Mouse (Mus musculus) forebrain, embryonic 14.5 days (tissue): Measurements from ENCODE around the gene Morn3. TPM values are rescaled to one million over a fixed set of nuclear protein-coding genes. Genes with fewer than 3 reads are reported as not detected.
A peak's percentile ranks its signal among the peaks of the same experiment; 100 is the strongest.

Experiments used
- ATAC-seq: fragments of 200-750 bp; cut with Nextera tagmentation; 2 replicates; pipeline ENCODE4 v1.8.0; 2017; ENCODE audit warnings: mild to moderate bottlenecking, moderate library complexity
- DNase-seq: peaks from one replicate; pipeline ENCODE4 v3.0.0-alpha.2; 2015; ENCODE audit warnings: low spot score
- H3K27ac ChIP-seq: fragments of 300-500 bp; sonication (generic); 2 replicates; pipeline ENCODE4 v1.5.1; 2014; ENCODE audit warnings: low read depth, mild to moderate bottlenecking, control low read depth, low read length, moderate library complexity
- H3K27me3 ChIP-seq: fragments of 300-500 bp; sonication (generic); replicated peaks from 2 replicates; pipeline ENCODE4 v1.6.1; 2014; ENCODE audit warnings: low read length, control low read depth, mixed read lengths; ENCODE audit not compliant: control insufficient read depth, insufficient read depth
- H3K36me3 ChIP-seq: fragments of 300-500 bp; sonication (generic); 2 replicates; pipeline ENCODE4 v1.6.1; 2014; ENCODE audit warnings: low read length, control low read depth; ENCODE audit not compliant: control insufficient read depth, insufficient read depth
- H3K4me1 ChIP-seq: fragments of 300-500 bp; sonication (generic); 2 replicates; pipeline ENCODE4 v1.6.1; 2014; ENCODE audit warnings: antibody characterized with exemption, low read length, control low read depth; ENCODE audit not compliant: control insufficient read depth, insufficient read depth
- H3K4me2 ChIP-seq: fragments of 300-500 bp; sonication (generic); 2 replicates; pipeline ENCODE4 v1.6.1; 2014; ENCODE audit warnings: mild to moderate bottlenecking, control low read depth, low read length
- H3K4me3 ChIP-seq: fragments of 300-500 bp; sonication (generic); 2 replicates; pipeline ENCODE4 v1.5.1; 2014; ENCODE audit warnings: low read depth, low read length, control low read depth
- H3K9ac ChIP-seq: fragments of 300-500 bp; sonication (generic); 2 replicates; pipeline ENCODE4 v1.6.1; 2014; ENCODE audit warnings: mild to moderate bottlenecking, low read length, control low read depth, moderate library complexity
- H3K9me3 ChIP-seq: fragments of 300-500 bp; sonication (generic); replicated peaks from 2 replicates; pipeline ENCODE4 v1.6.1; 2016; ENCODE audit warnings: low read length, control low read depth, mixed read lengths; ENCODE audit not compliant: control insufficient read depth
- WGBS: fragments of 180-500 bp; shearing (Covaris S2); extraction: QIAGEN DNeasy Blood & Tissue Kit; methylation state at CpG from one replicate; pipeline ENCODE4 v1.1.7; 2014; 5-methylcytosine and 5-hydroxymethylcytosine counted together
- polyA plus RNA-seq: library from polyadenylated mRNA; unstranded; fragments of >200 nt; fragmentation: Nextera tagmentation; extraction: Ambion mirVana; gene quantifications from 2 replicates; pipeline ENCODE4 v1.2.1, GENCODE M21; 2014

Gene Morn3
- polyA plus RNA-seq, 1 experiment from 2014 or later, result 0.83 TPM

DNA sequence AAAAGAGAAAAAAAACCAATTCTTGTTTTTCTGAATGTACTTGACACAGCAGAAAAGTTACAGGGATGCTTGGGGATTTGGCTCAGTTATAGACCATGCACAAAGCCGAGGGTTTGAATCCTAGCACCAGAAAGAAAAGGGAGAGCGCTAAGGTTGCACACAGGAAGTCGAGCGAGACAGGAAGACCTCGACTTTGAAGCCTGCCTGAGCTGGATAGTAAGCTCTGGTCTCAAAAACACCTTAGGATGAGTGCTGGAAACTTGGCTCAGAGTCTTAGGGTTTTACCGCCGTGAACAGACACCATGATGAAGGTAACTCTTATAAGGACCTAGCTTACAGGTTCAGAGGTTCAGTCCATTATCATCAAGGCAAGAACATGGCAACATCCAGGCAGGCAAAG is 25.4 kb downstream of the Morn3 start:
- Histone ChIP-seq H3K9ac (no peak overlapping the region), H3K9me3 (no peaks in the 10 kb centered on the region), H3K27me3 (no peaks in the 10 kb centered on the region), H3K4me2 (no peak overlapping the region), H3K4me1 (peaks cover 13% of the 10 kb centered on the region), H3K27ac (no peak overlapping the region), H3K4me3 (no peak overlapping the region), H3K36me3 (no peaks in the 10 kb centered on the region)
- 88% methylated on average over 7 of the region's 7 CpGs for WGBS
- DNase-seq (no peak), ATAC-seq (no peak)

GRCm38 (mm10) chr5:123020426-123020825 is 26.4 kb downstream of the Morn3 start:
- Histone ChIP-seq H3K9me3 (no peaks in the 10 kb centered on the region), H3K36me3 (no peaks in the 10 kb centered on the region), H3K4me1 (peaks cover 19% of the 10 kb centered on the region), H3K27ac (no peak overlapping the region), H3K4me3 (no peak overlapping the region), H3K4me2 (no peak overlapping the region), H3K9ac (no peak overlapping the region), H3K27me3 (no peaks in the 10 kb centered on the region)
- DNase-seq (no peak), ATAC-seq (no peak)
- 90% methylated on average over 5 of the region's 5 CpGs for WGBS

DNA sequence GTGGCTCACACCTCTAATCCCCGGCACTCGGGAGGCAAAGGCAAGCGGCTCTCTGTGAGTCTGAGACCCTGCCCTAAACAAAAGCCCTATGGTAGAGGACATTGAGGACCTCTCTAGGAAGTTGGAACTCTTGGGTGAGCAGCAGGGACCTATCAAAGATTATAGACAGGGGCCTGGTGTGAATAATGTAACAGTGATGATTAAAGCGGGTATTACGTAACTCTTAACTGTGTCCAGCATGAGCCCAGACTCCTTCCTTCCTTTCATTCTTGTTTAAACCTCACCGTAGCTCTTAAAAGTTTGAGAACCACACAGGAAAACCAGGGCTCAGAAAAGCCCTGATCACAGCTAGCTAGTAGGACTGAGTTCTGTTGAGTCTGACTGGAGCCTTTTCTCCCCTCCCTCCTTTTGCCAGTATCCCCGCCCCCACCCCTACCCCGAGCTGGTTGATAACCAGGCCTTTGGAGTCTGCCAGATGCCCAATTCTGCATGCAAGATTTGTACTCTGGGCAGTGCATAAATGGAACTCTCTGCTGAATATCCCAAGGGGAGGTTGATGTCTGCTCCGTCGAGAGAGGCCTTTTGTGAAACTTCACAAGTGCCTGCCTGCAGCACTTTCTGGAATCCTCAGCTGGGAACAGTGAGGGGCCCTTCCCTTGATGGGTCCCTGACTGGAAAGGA is 27.3 kb downstream of the Morn3 start:
- Histone ChIP-seq H3K4me3 (no peak overlapping the region), H3K27ac (peak overlapping the region; percentile 61), H3K4me1 (peaks cover 20% of the 10 kb centered on the region), H3K27me3 (no peaks in the 10 kb centered on the region), H3K36me3 (no peaks in the 10 kb centered on the region), H3K4me2 (peak overlapping the region; percentile 13; the same call in 1 of the 2 replicates), H3K9me3 (no peaks in the 10 kb centered on the region), H3K9ac (peak overlapping the region; percentile 30; the same call in 1 of the 2 replicates)
- peak; percentile 46 for ATAC-seq
- WGBS, result 33% methylated on average over 10 of the region's 10 CpGs
- DNase-seq, result peak; percentile 82

DNA sequence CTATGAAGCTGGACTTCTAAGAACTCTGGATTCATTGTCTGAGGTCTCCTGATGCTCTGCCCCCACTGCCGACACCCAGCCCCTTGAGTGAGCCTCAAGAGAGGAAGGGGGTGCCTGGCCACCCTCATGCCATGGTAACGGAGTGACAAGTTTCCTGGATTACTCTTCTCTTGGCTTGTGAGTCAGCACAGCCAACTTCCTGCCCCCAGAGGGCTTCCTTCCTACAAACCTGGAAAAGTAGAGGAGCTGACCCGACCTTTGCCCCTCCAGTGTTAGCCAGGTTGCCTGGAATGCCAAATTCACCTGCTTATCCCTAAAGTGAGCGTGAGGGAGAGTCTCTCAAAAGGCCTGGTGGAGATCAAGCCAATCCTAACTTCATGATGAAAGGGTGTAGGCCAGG is 29.3 kb downstream of the Morn3 start:
- no peak overlapping the region for H3K9ac ChIP-seq
- no peak overlapping the region for H3K27ac ChIP-seq
- H3K27me3 ChIP-seq, result no peaks in the 10 kb centered on the region
- no peak for DNase-seq
- H3K9me3 ChIP-seq, result no peaks in the 10 kb centered on the region
- no peaks in the 10 kb centered on the region for H3K36me3 ChIP-seq
- H3K4me3 ChIP-seq, result no peak overlapping the region
- ATAC-seq, result no peak
- H3K4me2 ChIP-seq, result no peak overlapping the region
- 88% methylated on average over 4 of the region's 4 CpGs for WGBS
- H3K4me1 ChIP-seq, result peaks cover 20% of the 10 kb centered on the region

- no peaks in the 10 kb centered on the region for H3K27me3 ChIP-seq
- H3K9ac ChIP-seq, result peak overlapping the region; percentile 77
- H3K4me2 ChIP-seq, result peak overlapping the region; percentile 86
- H3K4me3 ChIP-seq, result peak overlapping the region; percentile 70
- WGBS, result 25% methylated on average over 8 of the region's 8 CpGs
- H3K9me3 ChIP-seq, result no peaks in the 10 kb centered on the region
- 0 out of 2 replicates have a peak overlapping the region, but pooled peaks have one; percentile 90 for H3K27ac ChIP-seq
- peaks cover 20% of the 10 kb centered on the region for H3K4me1 ChIP-seq
- DNase-seq (no peak), ATAC-seq (no peak)
- no peaks in the 10 kb centered on the region for H3K36me3 ChIP-seq
These were observed 30.9 kb downstream of the Morn3 start for GRCm38 (mm10) chr5:123015915-123016314.

GRCm38 (mm10) chr5:123014753-123015701 is 31.8 kb downstream of the Morn3 start, which contains the start of gene Orai1:
TSS of gene Orai1 (plus strand) at chr5:123015074.
- H3K27me3 ChIP-seq, result no peaks in the 10 kb centered on the region
- H3K4me1 ChIP-seq, result peaks cover 20% of the 10 kb centered on the region
- no peaks in the 10 kb centered on the region for H3K9me3 ChIP-seq
- WGBS, result under 1% methylated on average over 97 of the region's 106 CpGs
- H3K36me3 ChIP-seq, result no peaks in the 10 kb centered on the region
- ATAC-seq, result peak; percentile 93
- DNase-seq, result peak; percentile 97
- H3K9ac ChIP-seq, result peak within 1 kb of the TSS; percentile 77
- H3K27ac ChIP-seq, result peak within 1 kb of the TSS; percentile 90
- peak within 1 kb of the TSS; percentile 86 for H3K4me2 ChIP-seq
- peak within 1 kb of the TSS; percentile 70 for H3K4me3 ChIP-seq

DNA sequence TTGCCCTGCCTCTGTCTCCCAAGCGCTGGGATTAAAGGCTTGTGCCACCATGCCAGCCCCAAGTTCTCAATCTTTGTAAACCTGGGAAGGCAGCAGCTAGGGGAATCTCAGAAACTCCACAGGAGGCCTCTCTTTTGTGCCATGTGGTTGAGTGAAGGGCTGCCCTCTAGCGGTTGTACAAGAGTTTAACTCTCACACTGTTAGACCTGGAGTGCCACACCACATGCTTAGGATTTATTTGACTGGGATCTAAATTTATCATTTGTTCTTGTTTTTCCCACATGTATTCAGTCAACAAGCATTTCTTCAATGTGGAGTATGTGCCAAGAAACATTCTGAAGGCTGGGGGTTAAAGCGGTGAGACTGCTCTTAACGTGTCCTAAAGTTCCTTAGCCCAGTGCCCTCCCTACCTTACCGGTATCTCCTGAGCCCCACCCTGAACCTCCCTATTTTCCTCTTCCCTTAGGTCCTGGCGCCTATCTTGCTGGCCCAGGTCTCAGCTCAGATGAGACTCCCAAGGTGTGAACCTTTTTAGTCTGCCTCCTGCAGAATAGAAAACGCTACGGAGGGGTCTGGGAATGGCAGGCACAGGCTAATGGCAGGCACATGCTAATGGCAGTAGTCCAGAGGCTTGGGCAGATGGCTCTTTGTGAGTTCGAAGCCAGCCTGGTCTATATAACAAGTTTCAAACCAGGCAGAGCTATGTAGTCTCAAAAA is 33.1 kb downstream of the Morn3 start:
- no peaks in the 10 kb centered on the region for H3K36me3 ChIP-seq
- H3K27ac ChIP-seq, result no peak overlapping the region
- H3K4me2 ChIP-seq, result no peak overlapping the region
- ATAC-seq (peak; percentile 38), DNase-seq (peak; percentile 91)
- peaks cover 19% of the 10 kb centered on the region for H3K4me1 ChIP-seq
- H3K27me3 ChIP-seq, result no peaks in the 10 kb centered on the region
- 54% methylated on average over 9 of the region's 9 CpGs for WGBS
- no peaks in the 10 kb centered on the region for H3K9me3 ChIP-seq
- H3K9ac ChIP-seq, result no peak overlapping the region
- H3K4me3 ChIP-seq, result no peak overlapping the region

DNA sequence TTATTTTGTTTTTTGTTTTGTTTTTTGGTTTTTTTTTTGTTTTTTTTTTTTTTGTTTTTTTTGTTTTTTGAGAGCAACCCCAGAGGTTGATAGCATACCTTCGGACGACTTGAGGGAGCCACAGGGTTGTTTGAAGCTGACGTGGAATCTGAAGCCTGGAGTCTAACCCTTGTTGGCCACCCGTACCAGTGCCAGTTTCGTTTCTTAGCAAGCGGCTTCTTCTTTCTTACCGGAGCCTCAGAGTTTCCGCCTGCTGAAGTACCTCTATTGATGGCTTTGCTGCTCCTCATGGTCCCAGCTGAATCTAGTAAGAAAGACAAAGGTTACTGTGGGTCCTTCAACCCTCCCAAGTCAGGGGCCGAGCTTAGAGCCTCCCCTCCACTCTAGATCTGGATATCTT is 35.1 kb downstream of the Morn3 start:
- H3K4me3 ChIP-seq, result no peak overlapping the region
- H3K27me3 ChIP-seq, result no peaks in the 10 kb centered on the region
- H3K9ac ChIP-seq, result no peak overlapping the region
- H3K36me3 ChIP-seq, result no peaks in the 10 kb centered on the region
- H3K4me2 ChIP-seq, result no peak overlapping the region
- no peak for ATAC-seq
- H3K4me1 ChIP-seq, result peaks cover 15% of the 10 kb centered on the region
- H3K9me3 ChIP-seq, result no peaks in the 10 kb centered on the region
- no peak for DNase-seq
- no peak overlapping the region for H3K27ac ChIP-seq
- 94% methylated on average over 9 of the region's 9 CpGs for WGBS
